Mouse (Mus musculus) skeletal muscle tissue, adult 2 months (tissue): ENCODE measurements around the gene Taf6l.

Experiments used
- DNase-seq: peaks from one replicate; pipeline ENCODE4 v3.0.0-alpha.2; 2012; ENCODE audit warnings: low read depth, low spot score

Gene Taf6l

GRCm38 (mm10) chr19:8790171-8790570, 4.0 kb upstream of the Taf6l start:
- no peak for DNase-seq

GRCm38 (mm10) chr19:8789171-8789570, 3.0 kb upstream of the Taf6l start:
- DNase-seq: no peak

GRCm38 (mm10) chr19:8788521-8788920, 2.3 kb upstream of the Taf6l start:
- no peak for DNase-seq

GRCm38 (mm10) chr19:8774951-8775421, 11.2 kb downstream of the Taf6l start:
- no peak for DNase-seq

GRCm38 (mm10) chr19:8774086-8774835, 12.0 kb downstream of the Taf6l start, which contains the start of gene Tmem179b:
Gene Tmem179b, minus strand, starts transcription at chr19:8774467.
- DNase-seq: peak; percentile 87

GRCm38 (mm10) chr19:8773409-8773808, 12.8 kb downstream of the Taf6l start:
- no peak for DNase-seq

- no peak for DNase-seq
Observed at GRCm38 (mm10) chr19:8772996-8773395, 13.2 kb downstream of the Taf6l start.

- peak; percentile 52 for DNase-seq
Observed at GRCm38 (mm10) chr19:8770567-8771270, 15.5 kb downstream of the Taf6l start, which contains the start of gene Tmem223. Gene Tmem223, plus strand, starts transcription at chr19:8770996.

GRCm38 (mm10) chr19:8765562-8765961, 20.7 kb downstream of the Taf6l start:
- no peak for DNase-seq

GRCm38 (mm10) chr19:8763276-8763675, 22.9 kb downstream of the Taf6l start:
- no peak for DNase-seq

- no peak for DNase-seq
Observed at GRCm38 (mm10) chr19:8760757-8761156, 25.5 kb downstream of the Taf6l start.

GRCm38 (mm10) chr19:8758899-8759298, 27.3 kb downstream of the Taf6l start:
- DNase-seq: no peak

GRCm38 (mm10) chr19:8757471-8757998, 28.7 kb downstream of the Taf6l start:
- DNase-seq: no peak

GRCm38 (mm10) chr19:8756635-8757387, 29.4 kb downstream of the Taf6l start, which contains the start of gene Nxf1:
Gene Nxf1, plus strand, starts transcription at chr19:8757073.
- peak; percentile 93 for DNase-seq

- no peak for DNase-seq
Observed at GRCm38 (mm10) chr19:8755652-8756051, 30.6 kb downstream of the Taf6l start.

GRCm38 (mm10) chr19:8747368-8747767, 38.8 kb downstream of the Taf6l start:
- no peak for DNase-seq

GRCm38 (mm10) chr19:8745382-8745781, 40.8 kb downstream of the Taf6l start:
- DNase-seq: no peak

GRCm38 (mm10) chr19:8742176-8742575, 44.0 kb downstream of the Taf6l start:
- no peak for DNase-seq

GRCm38 (mm10) chr19:8741243-8741869, 44.9 kb downstream of the Taf6l start, which contains the start of gene Stx5a:
Gene Stx5a, plus strand, starts transcription at chr19:8741413.
- DNase-seq: peak; percentile 97

GRCm38 (mm10) chr19:8740603-8741002, 45.6 kb downstream of the Taf6l start, which contains the start of gene 1700092M07Rik:
Gene 1700092M07Rik, plus strand, starts transcription at chr19:8740718.
- DNase-seq: no peak

- DNase-seq: no peak
Observed at GRCm38 (mm10) chr19:8739646-8740045, 46.6 kb downstream of the Taf6l start.
